Mouse (Mus musculus) natural killer cell, adult 2 months (primary cell): ENCODE measurements around the gene Gm6583.

ENCODE experiments used
- DNase-seq, 2 experiments: peaks; one replicate each; pipeline ENCODE4 v3.0.0; 2022; ENCODE audit warnings: low spot score in 2 of 2

Gm6583 gene

GRCm38 (mm10) chr5:112367929-112368328, 12.1 kb upstream of the Gm6583 start:
- DNase-seq: no peak

- DNase-seq: no peak
Measured at GRCm38 (mm10) chr5:112367338-112367737, 11.5 kb upstream of the Gm6583 start.

GRCm38 (mm10) chr5:112366879-112367278, 11.0 kb upstream of the Gm6583 start:
- no peak for DNase-seq

DNA sequence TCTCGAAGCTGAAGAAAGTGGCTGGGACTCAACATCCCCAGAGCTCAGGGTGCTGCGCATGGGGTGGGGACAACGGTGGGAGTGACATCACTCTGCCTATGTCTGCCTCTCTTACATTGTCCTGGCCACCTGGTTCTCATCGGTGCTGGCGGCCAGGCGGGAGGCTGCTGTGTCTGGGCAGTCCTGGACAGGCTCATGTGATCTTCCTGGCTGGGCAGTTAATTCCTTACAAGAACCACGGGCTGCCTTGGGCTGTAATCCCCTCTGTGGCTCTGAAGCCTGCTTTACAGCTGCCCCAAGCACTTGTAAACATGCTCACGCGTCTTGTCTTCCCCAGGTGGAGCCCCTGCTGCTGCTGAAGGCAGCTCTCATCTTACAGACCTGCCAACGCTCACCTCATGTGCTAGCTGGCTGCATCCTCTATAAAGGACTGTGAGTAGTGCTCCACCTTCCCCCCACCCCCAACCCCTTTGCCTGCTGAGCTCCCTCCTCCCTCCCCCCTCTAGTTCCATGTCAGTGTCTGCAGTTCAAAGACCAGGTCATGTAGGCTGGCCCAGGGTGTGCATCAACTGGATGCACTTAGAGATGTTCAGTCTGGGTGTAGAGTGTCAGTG, 8.5 kb upstream of the Gm6583 start:
- no peak for DNase-seq

- no peak for DNase-seq
Measured at GRCm38 (mm10) chr5:112360077-112360476, 4.2 kb upstream of the Gm6583 start.

- no peak for DNase-seq
Measured at GRCm38 (mm10) chr5:112359520-112359919, 3.7 kb upstream of the Gm6583 start.

DNA sequence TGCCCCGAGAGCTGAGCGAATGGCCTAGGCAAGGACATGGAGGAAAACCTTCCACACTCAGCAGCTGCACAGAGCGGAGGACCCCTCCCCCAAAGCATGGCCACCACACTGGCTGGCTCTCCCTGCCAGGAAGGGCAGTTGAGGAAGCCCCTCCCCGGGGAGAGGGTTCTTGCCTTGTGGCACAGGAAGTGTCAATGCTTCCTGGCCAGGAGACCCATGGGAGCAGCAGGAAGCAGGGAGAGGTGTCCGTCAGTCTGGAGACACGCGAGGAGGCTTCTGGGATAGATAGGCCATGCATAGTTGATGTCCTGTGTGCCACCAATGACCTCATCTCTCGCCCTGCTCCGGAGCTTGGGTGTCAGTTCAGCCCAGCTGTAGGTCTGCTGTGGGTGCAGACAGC, 489 bp upstream of the Gm6583 start:
- DNase-seq: no peak

DNA sequence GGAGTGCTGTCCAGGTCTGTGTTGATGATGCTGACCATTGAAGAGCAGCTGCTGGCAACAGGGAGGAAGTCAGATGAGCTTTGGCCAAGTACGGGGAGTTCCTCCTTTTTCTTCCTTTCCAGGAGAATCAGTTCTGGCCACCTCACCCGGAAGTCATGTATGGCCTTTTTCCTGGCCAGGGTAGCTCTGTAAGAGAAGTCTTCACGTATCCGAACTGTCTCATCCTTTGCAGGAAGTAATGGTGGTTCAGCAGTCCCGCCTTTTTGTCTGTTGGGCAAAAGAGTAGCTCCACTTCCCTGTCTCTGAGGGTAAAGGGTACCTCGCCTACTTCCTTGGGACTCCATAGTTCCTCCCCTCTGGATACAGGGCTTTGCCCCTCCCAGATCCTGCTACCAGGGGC, 340 bp downstream of the Gm6583 start:
- no peak for DNase-seq

GRCm38 (mm10) chr5:112349169-112349568, 6.7 kb downstream of the Gm6583 start:
- no peak for DNase-seq

- no peak for DNase-seq
Measured at GRCm38 (mm10) chr5:112346211-112346965, 9.4 kb downstream of the Gm6583 start.

DNA sequence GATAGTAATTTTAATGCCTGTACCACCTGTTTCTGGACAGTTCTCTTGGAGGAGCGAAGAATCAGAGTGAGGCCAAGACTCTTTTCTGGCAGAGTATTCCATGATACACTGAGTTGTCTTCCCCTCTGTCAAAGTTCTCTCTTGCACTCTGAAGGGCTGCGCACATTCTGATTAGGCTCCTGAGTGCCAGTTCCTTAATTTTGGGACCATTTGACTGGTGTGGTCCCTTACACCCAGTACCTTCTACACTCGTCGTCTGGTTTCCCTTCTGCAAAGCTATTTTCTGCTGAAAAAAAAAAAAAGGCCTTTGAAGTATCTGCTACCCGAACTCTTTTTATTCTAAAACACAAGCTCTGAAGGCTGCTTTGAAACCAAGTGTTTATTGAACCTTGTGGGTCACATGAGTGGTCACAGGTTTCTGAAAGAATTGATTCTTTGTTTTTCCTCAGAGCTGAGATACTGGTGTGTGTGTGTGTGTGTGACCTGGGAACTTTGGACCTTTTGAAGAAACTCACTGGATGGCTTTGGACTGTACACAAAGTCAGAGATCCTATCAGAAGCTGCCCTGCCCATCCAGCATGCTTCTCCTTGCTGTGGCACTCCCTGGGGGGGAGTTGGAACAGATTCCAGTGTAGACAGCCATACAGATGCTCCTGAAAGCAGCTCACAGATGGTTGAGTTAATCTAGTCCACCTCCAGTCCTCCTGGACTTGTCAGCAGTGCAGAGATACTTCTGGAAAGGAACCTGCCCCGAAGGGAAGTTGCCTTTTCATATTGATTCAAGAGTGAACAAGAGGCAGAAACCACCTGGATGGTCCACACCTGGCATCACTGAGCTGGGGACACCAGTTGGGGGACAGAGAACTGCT, 11.5 kb downstream of the Gm6583 start:
- no peak for DNase-seq

DNA sequence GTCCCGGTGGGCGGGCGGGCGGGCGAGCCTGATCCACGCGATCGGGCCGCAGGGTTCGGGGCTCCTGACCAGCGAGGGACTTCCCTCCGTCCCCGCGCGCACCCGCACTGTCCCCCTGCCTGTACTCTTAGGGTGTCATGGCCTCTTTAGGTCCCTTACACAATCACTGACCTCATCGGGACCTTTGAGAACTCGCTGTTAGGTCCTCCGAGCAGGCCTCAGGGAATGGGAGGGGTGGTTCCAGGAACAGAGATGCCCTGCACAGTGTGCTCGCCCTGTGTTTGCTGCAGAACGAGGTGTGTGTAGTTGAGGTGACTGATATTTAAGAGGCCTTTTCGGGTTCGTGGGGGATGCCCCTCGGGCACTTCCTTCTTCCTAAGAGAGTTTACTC, 12.6 kb downstream of the Gm6583 start:
- DNase-seq: no peak

- DNase-seq: peak; percentile 92 to 93
Measured at GRCm38 (mm10) chr5:112342463-112343204, 13.2 kb downstream of the Gm6583 start, which contains the start of the genes Srrd and Hps4. Gene Srrd (minus strand): TSS chr5:112343040. Gene Hps4 (plus strand): TSS chr5:112343083.

DNA sequence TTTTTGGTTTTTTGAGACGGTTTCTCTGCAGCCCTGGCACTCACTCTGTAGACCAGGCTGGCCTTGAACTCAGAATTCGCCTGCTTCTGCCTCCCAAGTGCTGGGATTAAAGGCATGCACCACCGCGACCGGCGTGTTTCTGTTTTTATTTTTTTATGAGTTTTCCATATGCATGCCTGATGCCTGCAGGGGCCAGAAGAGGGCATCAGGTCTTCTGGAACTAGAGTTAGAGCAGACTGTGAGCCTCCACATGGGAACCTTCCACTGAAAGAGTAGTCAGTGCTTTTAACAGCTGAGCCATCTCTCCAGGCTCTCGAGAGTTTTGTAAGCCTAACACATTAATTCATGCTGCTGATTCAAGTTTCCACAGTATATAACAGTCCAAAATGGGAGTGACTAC, 16.6 kb downstream of the Gm6583 start:
- DNase-seq: no peak

- no peak for DNase-seq
Measured at GRCm38 (mm10) chr5:112337004-112337403, 18.8 kb downstream of the Gm6583 start.

- DNase-seq: peak; percentile 53 to 62
Measured at GRCm38 (mm10) chr5:112335473-112335872, 20.4 kb downstream of the Gm6583 start.

DNA sequence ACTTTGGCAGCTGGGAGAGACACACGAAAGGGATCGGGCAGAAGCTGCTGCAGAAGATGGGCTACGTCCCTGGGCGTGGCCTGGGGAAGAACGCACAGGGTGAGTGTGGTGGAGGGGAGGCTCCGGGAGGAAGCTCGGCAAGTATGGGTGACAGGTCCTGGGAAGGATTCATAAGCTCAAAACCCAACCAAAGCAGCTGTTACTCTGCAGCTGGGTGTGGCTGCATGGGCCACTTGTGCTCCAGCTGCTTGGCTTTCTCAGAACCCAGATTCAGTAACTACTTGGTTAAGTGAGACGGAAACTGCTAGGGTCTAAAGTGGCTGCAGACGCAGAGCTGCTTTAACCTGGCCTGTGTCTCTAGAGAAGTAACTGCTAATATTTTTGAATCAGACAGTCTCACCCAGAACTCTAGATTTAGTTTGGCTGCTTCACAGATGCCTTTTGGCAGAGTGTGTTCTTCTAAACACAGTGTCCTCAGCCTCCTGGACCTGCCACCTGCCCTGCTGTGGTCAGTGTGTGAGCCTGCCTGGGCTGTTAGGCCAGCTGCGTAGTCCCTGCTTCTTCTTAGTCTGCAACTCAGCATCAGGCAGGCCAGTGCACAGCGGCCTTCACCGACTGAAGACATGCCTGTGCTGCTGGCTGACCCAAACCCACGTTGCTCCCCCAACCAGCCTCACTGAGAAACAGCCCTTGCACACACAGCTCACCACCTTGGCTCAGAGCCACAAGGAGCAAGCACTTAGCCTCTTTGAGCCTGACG, 25.8 kb downstream of the Gm6583 start:
- DNase-seq: no peak

GRCm38 (mm10) chr5:112327854-112328253, 28.0 kb downstream of the Gm6583 start:
- no peak for DNase-seq

GRCm38 (mm10) chr5:112326446-112327009, 29.3 kb downstream of the Gm6583 start:
- DNase-seq: peak in 1 of 2 experiments; percentile 47
